Mouse (Mus musculus): Measurements from ENCODE around the gene Amigo3.
A peak's percentile ranks its signal among the peaks of the same experiment; 100 is the strongest.

DNA sequence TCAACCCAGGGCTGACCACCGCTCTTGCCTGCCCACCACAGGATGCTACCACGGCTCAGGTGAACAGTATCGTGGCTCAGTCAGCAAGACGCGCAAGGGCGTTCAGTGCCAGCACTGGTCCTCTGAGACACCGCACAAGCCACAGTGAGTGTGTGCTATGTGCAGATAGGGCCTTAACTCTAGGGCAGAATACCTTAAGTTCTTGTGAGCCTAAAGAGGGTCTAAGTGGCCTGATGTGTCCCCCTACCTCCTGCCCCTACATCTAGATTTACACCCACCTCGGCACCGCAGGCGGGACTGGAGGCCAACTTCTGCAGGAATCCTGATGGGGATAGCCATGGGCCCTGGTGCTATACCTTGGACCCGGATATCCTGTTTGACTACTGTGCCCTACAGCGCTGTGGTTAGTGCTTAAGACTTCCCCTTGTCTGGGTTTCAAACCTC is 30.1 kb downstream of the Amigo3 start, which contains the start of gene Rnf123:
- TF ChIP-seq POLR2A (IDR thresholded peaks at IDR 0.05; ENCODE audit: borderline replicate concordance, extremely low read depth, low read depth, low read length) (0 out of 2 replicates have a peak, but pooled peaks have one; percentile 6), CTCF (IDR thresholded peaks at IDR 0.05; ENCODE audit: insufficient read depth, low read length) (no peak)
